Mouse (Mus musculus) left cerebral cortex, adult 18-20 months (tissue): Measurements from ENCODE around the gene Dpf3. TPM values are rescaled to one million over a fixed set of nuclear protein-coding genes. Genes with fewer than 3 reads are reported as not detected.

Experiments
- total RNA-seq, 2 experiments: library from RNA; stranded (reverse); gene quantifications; 2 replicates each; pipeline ENCODE4 v1.2.3; 2021

Dpf3 gene
- total RNA-seq, 2 experiments from 2014 or later, result 4.9 to 5.6 TPM

Other genes with a start within 250 kb of the Dpf3 start
- 10 to 100 TPM; 25.9 to 27.0 TPM for gene Dcaf4, start 32.8 kb upstream of the Dpf3 start, total RNA-seq
- gene Zfyve1, start 109.5 kb upstream of the Dpf3 start, total RNA-seq, result 10 to 100 TPM; 42.7 to 46.6 TPM
- gene Rbm25, start 143.5 kb upstream of the Dpf3 start, total RNA-seq, result 100 to 1,000 TPM; 101 TPM
- gene Psen1, start 200.4 kb upstream of the Dpf3 start, total RNA-seq, result 10 to 100 TPM; 59.4 to 72.0 TPM